Mouse (Mus musculus) hindbrain, embryonic 11.5 days (tissue): ENCODE data around the gene Vmn1r59. TPM values are rescaled to one million over a fixed set of nuclear protein-coding genes. Genes with fewer than 3 reads are reported as not detected.
"Not testable (repeated sequence)": the region's sequence is repeated elsewhere in the genome, so short reads cannot be mapped to it uniquely, and the experiment has no call there.

Experiments used
- ATAC-seq: fragments of 200-750 bp; cut with Nextera tagmentation; 2 replicates; pipeline ENCODE4 v1.8.0; 2017; ENCODE audit warnings: mild to moderate bottlenecking, moderate TSS enrichment, moderate library complexity; ENCODE audit not compliant: low FRiP score
- DNase-seq: peaks from one replicate; pipeline ENCODE4 v3.0.0-alpha.2; 2015; ENCODE audit warnings: low spot score
- H3K27ac ChIP-seq: fragments of 300-500 bp; sonication (generic); 2 replicates; pipeline ENCODE4 v1.5.1; 2014; ENCODE audit warnings: mild to moderate bottlenecking, low read depth, low read length
- H3K27me3 ChIP-seq: fragments of 300-500 bp; sonication (generic); 2 replicates; pipeline ENCODE4 v1.6.1; 2014; ENCODE audit warnings: mild to moderate bottlenecking, low read length, moderate library complexity, mixed read lengths; ENCODE audit not compliant: control insufficient read depth, insufficient read depth
- H3K36me3 ChIP-seq: fragments of 300-500 bp; sonication (generic); 2 replicates; pipeline ENCODE4 v1.6.1; 2014; ENCODE audit warnings: mild to moderate bottlenecking, low read length, moderate library complexity, mixed read lengths; ENCODE audit not compliant: control insufficient read depth, insufficient read depth
- H3K4me1 ChIP-seq: fragments of 300-500 bp; sonication (generic); replicated peaks from 2 replicates; pipeline ENCODE4 v1.6.1; 2014; ENCODE audit warnings: low read length, mixed read lengths; ENCODE audit not compliant: control insufficient read depth, insufficient read depth
- H3K4me2 ChIP-seq: fragments of 300-500 bp; sonication (generic); replicated peaks from 2 replicates; pipeline ENCODE4 v1.6.1; 2014; ENCODE audit warnings: mild to moderate bottlenecking, low read depth, low read length
- H3K4me3 ChIP-seq: fragments of 300-500 bp; sonication (generic); 2 replicates; pipeline ENCODE4 v1.5.1; 2014; ENCODE audit warnings: low read depth, low read length
- H3K9ac ChIP-seq: fragments of 300-500 bp; sonication (generic); 2 replicates; pipeline ENCODE4 v1.6.1; 2014; ENCODE audit warnings: low read depth, low read length
- H3K9me3 ChIP-seq: fragments of 300-500 bp; sonication (generic); 2 replicates; pipeline ENCODE4 v1.6.1; 2016; ENCODE audit warnings: low read length; ENCODE audit not compliant: control insufficient read depth
- WGBS: fragments of 180-500 bp; shearing (Covaris S2); extraction: QIAGEN DNeasy Blood & Tissue Kit; methylation state at CpG from one replicate; pipeline ENCODE4 v1.1.7; 2014; 5-methylcytosine and 5-hydroxymethylcytosine counted together
- polyA plus RNA-seq: library from polyadenylated mRNA; unstranded; fragments of >200 nt; fragmentation: Nextera tagmentation; extraction: Ambion mirVana; gene quantifications from 2 replicates; pipeline ENCODE4 v1.2.1, GENCODE M21; 2014

Vmn1r59 gene
- polyA plus RNA-seq, result not detected in 2 replicates

- ATAC-seq (no peak), DNase-seq (no peak)
- no peaks in the 10 kb centered on the region for H3K4me1 ChIP-seq
- no peak within 1 kb of the TSS for H3K27ac ChIP-seq
- H3K36me3 ChIP-seq, result no peaks in the 10 kb centered on the region
- peaks cover 3% of the 10 kb centered on the region; the same call in 1 of the 2 replicates for H3K9me3 ChIP-seq
- no peak within 1 kb of the TSS for H3K9ac ChIP-seq
- H3K27me3 ChIP-seq, result no peaks in the 10 kb centered on the region
- no peak within 1 kb of the TSS for H3K4me2 ChIP-seq
- H3K4me3 ChIP-seq, result no peak within 1 kb of the TSS
These were observed at the start of gene Vmn1r59 for GRCm38 (mm10) chr7:5456674-5457073. Vmn1r59 (minus strand) TSS chr7:5456774.

GRCm38 (mm10) chr7:5493856-5494255 lies 37.3 kb upstream of the Vmn1r59 start, which contains the start of gene Vmn2r28:
Vmn2r28 (minus strand) TSS chr7:5493956.
- not testable (repeated sequence) for H3K27me3 ChIP-seq, H3K4me1 ChIP-seq, H3K9me3 ChIP-seq, H3K27ac ChIP-seq, H3K9ac ChIP-seq, DNase-seq, H3K36me3 ChIP-seq, H3K4me3 ChIP-seq, ATAC-seq, H3K4me2 ChIP-seq

GRCm38 (mm10) chr7:5454011-5454410 lies 2.6 kb downstream of the Vmn1r59 start:
- 76% methylated on average over 3 of the region's 3 CpGs for WGBS
- DNase-seq, H3K27ac ChIP-seq, ATAC-seq, H3K4me1 ChIP-seq, H3K36me3 ChIP-seq, H3K27me3 ChIP-seq, H3K9me3 ChIP-seq, H3K4me2 ChIP-seq, H3K9ac ChIP-seq, H3K4me3 ChIP-seq: not testable (repeated sequence)

- no peaks in the 10 kb centered on the region for H3K27me3 ChIP-seq
- no peak overlapping the region for H3K4me2 ChIP-seq
- no peak for DNase-seq
- H3K4me1 ChIP-seq, result no peaks in the 10 kb centered on the region
- no peak for ATAC-seq
- H3K27ac ChIP-seq, result no peak overlapping the region
- no peaks in the 10 kb centered on the region for H3K36me3 ChIP-seq
- no peak overlapping the region for H3K9ac ChIP-seq
- no peak overlapping the region for H3K4me3 ChIP-seq
- H3K9me3 ChIP-seq, result peaks cover 2% of the 10 kb centered on the region; the same call in 1 of the 2 replicates
These were observed 7.9 kb downstream of the Vmn1r59 start for GRCm38 (mm10) chr7:5448627-5449026.

- not testable (repeated sequence) for H3K27me3 ChIP-seq, ATAC-seq, H3K9me3 ChIP-seq, H3K36me3 ChIP-seq, H3K4me1 ChIP-seq, H3K4me2 ChIP-seq, DNase-seq, H3K9ac ChIP-seq, H3K27ac ChIP-seq, H3K4me3 ChIP-seq
These were observed 43.3 kb downstream of the Vmn1r59 start, which contains the start of gene Vmn1r58 for GRCm38 (mm10) chr7:5413296-5413695. Vmn1r58 (minus strand) TSS chr7:5413396.

GRCm38 (mm10) chr7:5406201-5406600 lies 50.4 kb downstream of the Vmn1r59 start:
- Histone ChIP-seq H3K9ac (no peak overlapping the region), H3K9me3 (no peaks in the 10 kb centered on the region; the same call in 1 of the 2 replicates), H3K27ac (no peak overlapping the region), H3K27me3 (no peaks in the 10 kb centered on the region), H3K4me3 (no peak overlapping the region), H3K36me3 (no peaks in the 10 kb centered on the region), H3K4me2 (no peak overlapping the region), H3K4me1 (no peaks in the 10 kb centered on the region)
- 60% methylated on average over 2 of the region's 2 CpGs for WGBS
- DNase-seq (no peak), ATAC-seq (no peak)

Other genes with a start within 250 kb of the Vmn1r59 start
- not detected in 2 replicates for gene Vmn1r57, start 238.3 kb downstream of the Vmn1r59 start, polyA plus RNA-seq
- gene Gm5065, start 106.2 kb downstream of the Vmn1r59 start, polyA plus RNA-seq, result not detected in 2 replicates
- not detected in 2 replicates for gene Nlrp2, start 105.7 kb downstream of the Vmn1r59 start, polyA plus RNA-seq
- not detected in 2 replicates for gene Vmn1r58, start 43.4 kb downstream of the Vmn1r59 start, polyA plus RNA-seq
- not detected in 2 replicates for gene Vmn2r28, start 37.2 kb upstream of the Vmn1r59 start, polyA plus RNA-seq
- gene Vmn1r60, start 90.5 kb upstream of the Vmn1r59 start, polyA plus RNA-seq, result not detected in 2 replicates
- gene Vmn1r61, start 156.5 kb upstream of the Vmn1r59 start, polyA plus RNA-seq, result not detected in 2 replicates
- not detected in 2 replicates for gene Vmn1r62, start 216.9 kb upstream of the Vmn1r59 start, polyA plus RNA-seq